Mouse (Mus musculus) bone marrow macrophage, adult 2 months (primary cell): ENCODE data around the gene Msrb2.

Source experiments
- CTCF ChIP-seq: IDR thresholded peaks from 2 replicates; pipeline ENCODE4 v1.5.1; 2012; ENCODE audit warnings: low read depth, mild to moderate bottlenecking, low read length, moderate library complexity
- POLR2A ChIP-seq: IDR thresholded peaks from 2 replicates; pipeline ENCODE4 v1.6.1; 2012; ENCODE audit warnings: mild to moderate bottlenecking, low read depth, low read length, borderline replicate concordance

- TF ChIP-seq CTCF (no peak), POLR2A (no peak)
Measured at GRCm38 (mm10) chr2:19429691-19430690, 58.8 kb downstream of the Msrb2 start.
